Mouse (Mus musculus): ENCODE results near the gene Ubc.
"Not testable (repeated sequence)": the region's sequence is repeated elsewhere in the genome, so short reads cannot be mapped to it uniquely, and the experiment has no call there.

Ubc gene

GRCm38 (mm10) chr5:125404536-125404902 lies 14.5 kb upstream of the Ubc start:
- no peak for DNase-seq (ENCODE audit: low spot score)

DNA sequence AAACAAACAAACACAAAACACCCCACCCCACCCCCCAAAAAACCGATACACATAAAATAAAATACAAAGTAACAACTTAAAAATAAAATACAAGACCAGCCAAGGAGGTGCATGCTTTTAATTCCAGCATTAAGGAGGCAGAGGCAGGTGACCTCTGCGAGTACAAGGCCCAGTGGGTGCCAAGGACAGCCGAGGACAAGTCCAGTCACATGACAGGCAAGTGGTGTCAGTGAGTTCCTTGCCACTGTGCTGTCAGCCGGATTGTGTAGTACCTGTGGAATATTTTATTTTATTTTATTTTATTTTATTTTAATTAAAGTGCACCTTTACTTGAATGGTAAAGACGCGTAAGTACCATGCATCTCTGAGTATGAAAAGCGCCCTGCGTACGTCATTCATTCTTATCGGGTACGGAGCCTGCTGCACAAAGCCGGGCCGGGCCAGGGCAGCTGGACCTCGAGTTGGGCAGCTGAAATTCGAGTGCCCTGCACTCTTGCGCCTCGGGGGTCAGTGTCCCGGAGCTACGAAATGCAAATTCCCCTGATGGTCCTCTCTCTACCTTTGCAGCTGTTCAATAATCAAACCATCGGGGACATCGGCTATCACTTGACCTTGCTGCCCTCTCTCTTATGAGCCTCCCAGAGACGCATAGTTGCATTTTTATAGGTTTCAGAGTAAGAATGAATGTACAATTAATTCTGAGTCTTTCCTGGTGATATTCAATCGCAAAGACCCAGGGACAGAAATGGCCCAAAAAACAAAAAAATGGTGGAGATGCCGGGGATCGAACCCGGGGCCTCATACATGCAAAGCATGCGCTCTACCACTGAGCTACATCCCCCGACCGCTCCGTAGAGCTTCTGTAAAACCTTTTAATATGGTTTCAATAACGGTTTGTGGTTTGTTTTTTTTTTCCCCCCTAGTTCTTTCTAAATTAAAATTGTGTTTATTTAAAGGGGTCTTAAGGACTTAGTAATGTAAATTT lies 13.8 kb upstream of the Ubc start:
- peak; percentile 77 for DNase-seq (ENCODE audit: low spot score)

- DNase-seq (ENCODE audit: low spot score), result no peak
Measured at GRCm38 (mm10) chr5:125402991-125403390, 13.0 kb upstream of the Ubc start.

DNA sequence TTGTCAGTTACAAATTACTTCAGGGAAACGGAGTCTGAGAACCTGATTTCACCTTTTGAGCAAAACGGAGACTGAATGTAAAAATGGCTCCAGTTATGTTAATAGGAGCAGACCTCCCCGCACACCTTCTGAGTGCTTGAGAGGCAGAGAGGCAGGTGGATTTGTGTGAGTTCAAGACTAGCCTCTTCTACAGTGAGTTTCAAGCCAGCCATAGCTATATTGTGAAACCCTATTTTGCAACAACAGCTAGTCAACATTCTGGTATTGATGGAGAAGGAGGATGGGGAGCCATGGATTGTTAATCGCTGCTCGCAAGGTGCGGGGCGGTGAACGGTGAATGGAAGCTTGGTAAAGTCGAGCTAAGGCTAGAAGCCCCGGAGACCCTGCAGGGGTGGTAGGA lies 12.5 kb upstream of the Ubc start:
- no peak for DNase-seq (ENCODE audit: low spot score)

GRCm38 (mm10) chr5:125400903-125401302 lies 10.9 kb upstream of the Ubc start:
- no peak for DNase-seq (ENCODE audit: low spot score)

GRCm38 (mm10) chr5:125395008-125395407 lies 5.0 kb upstream of the Ubc start:
- DNase-seq (ENCODE audit: low spot score), result no peak

DNA sequence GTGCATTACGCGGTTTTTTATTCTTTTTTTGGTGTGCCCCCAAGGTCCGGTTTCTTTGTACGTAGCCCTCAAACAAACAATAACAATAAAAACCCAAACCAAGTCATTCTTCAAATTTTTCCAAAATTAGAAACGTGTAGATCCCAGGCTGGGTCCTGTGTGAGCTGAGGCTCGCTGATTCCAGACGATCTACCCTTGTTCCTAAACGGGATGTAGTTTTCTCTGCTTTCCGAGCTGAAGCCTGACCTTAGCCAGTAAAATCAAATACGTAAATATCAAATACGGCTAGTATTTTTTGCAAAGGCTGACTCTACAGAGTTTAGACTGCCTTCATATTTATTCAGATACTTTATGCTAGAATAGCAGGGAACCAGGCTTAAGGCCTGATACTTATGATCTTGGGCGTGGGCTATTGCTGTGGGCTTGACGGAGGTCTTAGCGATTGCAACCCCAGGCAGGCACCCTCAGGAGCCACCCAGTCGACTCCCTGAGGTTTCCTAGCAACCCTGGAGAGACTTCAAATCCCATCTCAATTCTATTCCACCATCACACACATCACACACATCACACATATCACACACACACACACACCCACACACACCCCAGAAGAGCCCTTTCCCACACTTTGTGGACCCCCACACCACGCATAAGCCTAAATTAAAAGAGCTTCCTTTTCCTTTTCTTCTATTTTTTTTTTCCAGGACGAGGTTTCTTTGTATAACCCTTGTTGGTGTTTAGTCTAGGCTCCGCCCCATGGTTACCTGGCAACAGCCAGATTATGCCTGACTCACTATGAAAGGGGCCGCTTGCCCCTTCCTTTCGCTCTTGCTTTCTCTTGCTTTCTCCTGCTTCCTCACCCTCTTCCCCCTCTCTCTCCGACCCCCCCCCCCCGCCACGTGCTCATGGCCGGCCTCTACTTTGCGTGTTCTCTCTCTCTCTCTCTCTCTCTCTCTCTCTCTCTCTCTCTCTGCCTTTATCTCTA lies 3.9 kb upstream of the Ubc start:
- peak; percentile 87 for DNase-seq (ENCODE audit: low spot score)

- DNase-seq (ENCODE audit: low spot score), result peak; percentile 98
Measured at GRCm38 (mm10) chr5:125392977-125393621, 3.1 kb upstream of the Ubc start.

DNA sequence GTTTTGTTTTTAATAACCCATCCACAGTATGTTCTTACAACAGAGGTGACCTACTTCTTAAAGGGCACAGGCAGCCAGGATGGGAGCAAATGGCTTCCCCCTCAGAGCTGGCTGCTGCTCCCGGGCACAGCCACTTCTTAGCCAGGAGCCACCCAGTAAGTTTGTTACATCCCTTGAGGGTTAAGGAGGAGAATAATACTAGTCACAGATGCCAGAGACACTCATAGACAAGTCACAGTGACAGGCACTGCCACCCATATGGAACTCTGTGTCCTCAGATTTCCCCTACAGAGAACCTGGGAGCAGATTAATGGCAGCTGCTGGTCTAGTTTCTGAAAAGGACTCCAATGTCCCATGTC lies 2.6 kb upstream of the Ubc start:
- DNase-seq (ENCODE audit: low spot score), result no peak

GRCm38 (mm10) chr5:125392176-125392575 lies 2.2 kb upstream of the Ubc start:
- not testable (repeated sequence) for DNase-seq (ENCODE audit: low spot score)

GRCm38 (mm10) chr5:125391609-125392008 lies 1.6 kb upstream of the Ubc start:
- DNase-seq (ENCODE audit: low spot score), result peak; percentile 56

DNA sequence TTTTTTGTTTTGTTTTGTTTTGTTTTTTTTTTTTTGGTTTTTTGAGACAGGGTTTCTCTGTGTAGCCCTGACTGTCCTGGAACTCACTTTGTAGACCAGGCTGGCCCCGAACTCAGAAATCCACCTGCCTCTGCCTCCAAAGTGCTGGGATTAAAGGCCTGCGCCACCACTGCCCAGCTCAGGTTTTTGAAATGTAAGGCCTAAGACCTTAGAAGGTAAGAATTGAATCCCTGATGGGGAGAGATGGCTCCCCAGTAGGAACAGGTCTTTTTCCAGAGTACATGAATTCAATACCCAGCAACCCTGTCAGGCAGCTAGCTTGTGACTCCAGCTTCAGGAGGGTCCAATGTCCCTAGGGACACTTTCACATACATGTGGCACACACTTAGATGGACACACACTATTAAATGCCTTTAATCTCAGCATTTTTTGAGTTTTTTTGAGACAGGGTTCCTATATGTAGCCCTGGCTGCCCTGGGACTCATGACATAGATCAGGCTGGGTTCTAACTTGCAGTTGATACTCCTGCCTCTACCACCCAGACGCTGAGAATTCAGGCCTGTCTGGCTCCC lies 990 bp upstream of the Ubc start:
- DNase-seq (ENCODE audit: low spot score), result no peak

DNA sequence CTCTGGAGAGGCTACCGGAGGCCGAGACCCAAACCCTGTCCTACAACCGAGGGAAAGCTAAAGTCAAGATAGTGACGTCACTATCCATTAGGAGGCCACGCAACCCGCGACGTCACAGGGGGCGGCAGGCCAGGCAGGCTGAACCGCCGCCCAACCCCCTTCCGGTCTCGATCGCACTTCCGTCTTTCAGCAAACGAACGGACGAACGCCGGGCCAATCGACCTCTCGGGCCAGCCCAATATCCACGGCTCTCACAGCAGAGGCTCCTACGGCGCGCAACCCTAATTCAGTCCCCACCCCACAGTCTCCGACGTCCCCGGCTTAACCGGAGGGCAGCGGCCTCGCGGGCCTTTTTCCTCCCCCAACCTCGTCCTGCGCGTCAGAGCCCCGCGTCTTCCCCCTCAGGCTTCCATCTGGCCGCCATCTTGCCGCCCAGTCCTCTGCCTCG lies 847 bp downstream of the Ubc start, which contains the start of gene Gm10382:
Gene Gm10382 (plus strand): TSS at position 192 of the 448 bp plus-strand sequence.
- peak; percentile 92 for DNase-seq (ENCODE audit: low spot score)

DNA sequence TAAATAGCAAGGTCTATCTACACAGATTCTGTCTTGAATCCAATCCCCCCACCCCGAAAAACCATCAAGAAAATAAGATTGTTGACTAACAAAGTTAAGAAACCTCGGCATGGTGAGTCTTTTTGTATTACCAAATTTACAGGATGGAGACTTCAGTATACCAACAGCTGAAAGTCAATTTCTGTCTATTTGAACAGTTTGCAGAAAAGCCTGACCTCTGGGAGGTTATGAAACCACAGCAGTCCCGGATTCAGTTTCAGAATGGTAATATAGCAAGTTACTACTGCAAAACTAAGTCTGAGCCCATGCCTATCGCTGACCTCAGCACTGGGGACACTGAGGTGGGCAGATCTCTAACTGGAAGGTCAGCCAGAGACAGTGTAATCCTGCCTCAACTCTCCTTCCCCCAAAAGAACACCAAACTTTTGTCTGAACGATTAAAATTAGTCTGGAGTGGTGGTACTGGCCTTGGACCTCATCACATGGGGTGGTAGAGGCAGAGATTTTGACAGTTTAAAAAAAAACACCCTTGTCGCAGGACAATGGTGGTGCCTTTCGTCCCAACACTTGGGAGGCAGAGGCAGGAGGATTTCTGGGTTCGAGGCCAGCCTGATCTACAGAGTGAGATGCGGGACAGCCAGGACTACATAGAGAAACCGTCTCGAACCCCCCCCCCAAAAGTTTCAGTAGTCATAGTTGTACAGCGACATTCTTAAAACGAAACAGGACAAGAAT lies 1.5 kb downstream of the Ubc start:
- no peak for DNase-seq (ENCODE audit: low spot score)

DNA sequence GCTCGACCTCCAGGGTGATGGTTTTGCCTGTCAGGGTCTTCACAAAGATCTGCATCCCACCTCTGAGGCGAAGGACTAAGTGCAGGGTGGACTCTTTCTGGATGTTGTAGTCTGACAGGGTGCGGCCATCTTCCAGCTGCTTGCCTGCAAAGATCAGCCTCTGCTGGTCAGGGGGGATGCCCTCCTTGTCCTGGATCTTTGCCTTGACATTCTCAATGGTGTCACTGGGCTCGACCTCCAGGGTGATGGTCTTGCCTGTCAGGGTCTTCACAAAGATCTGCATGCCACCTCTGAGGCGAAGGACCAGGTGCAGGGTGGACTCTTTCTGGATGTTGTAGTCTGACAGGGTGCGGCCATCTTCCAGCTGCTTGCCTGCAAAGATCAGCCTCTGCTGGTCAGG lies 2.7 kb downstream of the Ubc start:
- DNase-seq (ENCODE audit: low spot score), result not testable (repeated sequence)

- DNase-seq (ENCODE audit: low spot score), result no peak
Measured at GRCm38 (mm10) chr5:125385215-125385940, 4.6 kb downstream of the Ubc start.

DNA sequence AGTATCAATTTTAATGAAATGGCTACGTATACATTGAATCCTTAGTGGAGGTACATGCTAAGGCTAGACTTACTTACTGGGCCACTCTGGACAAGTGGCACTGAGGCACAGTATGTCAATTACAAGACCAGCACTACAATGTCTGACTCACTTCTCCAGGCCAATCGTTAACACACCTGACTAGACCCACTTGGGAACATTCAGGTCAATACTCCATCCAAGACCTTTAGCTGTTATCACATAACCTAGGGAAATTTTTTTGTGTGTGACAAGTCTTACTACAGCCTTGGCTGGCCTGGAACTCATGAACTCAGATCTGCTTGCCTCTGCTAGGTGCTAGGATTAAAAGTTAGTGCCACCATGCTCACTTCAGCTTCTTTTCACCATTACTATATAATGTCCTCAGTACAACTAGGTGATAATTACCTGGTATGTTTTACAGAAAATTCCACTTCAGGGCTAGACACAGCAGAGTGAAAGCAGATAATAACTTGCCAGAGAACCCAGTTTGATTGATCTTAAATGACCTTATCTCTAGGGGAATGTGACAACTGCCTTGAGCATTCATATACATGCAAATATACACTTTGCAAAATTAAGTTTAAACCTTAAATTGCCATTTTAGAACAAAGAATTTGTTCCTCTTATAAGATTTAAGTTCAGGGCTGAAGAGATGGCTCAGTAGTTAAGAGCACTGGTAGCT lies 5.3 kb downstream of the Ubc start:
- DNase-seq (ENCODE audit: low spot score), result no peak

- no peak for DNase-seq (ENCODE audit: low spot score)
Measured at GRCm38 (mm10) chr5:125383637-125384420, 6.2 kb downstream of the Ubc start.
